28 mouse cellular contexts compared by ENCODE assay signal in the genomic region with DNA sequence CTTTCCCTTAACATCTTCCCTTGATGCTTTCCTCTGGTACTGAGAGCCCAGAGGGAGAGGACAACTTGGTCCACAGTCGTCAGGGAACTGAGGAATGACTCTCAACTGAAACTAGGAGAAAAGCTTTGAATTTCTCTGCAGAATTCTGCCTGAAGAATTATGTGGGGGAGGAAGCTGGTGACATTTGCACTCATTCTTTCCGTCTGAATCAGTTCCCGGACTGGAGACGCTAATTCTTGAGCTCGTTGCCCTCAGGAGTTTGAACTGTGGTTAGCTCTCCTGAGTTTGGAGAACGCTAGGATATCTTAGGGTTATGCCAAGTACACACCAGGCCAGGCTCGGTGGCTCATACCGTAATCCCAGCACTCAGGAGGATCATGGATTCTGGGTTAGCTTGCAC. TPM values are rescaled to one million over a fixed set of nuclear protein-coding genes. Genes with fewer than 3 reads are reported as not detected.
A peak's percentile ranks its signal among the peaks of the same experiment; 100 is the strongest.
DNase-seq lines count a peak whose midpoint lies in the region; ATAC-seq and TF ChIP-seq lines count a peak whose summit lies in the region.
"Had no signal": no experiment of that assay in that cellular context is flagged by ENCODE, and none has a peak within 500 bp of the region (broad histone marks: within the 10 kb centered on the region; RNA-seq: fewer than 3 reads in every experiment).

No protein-coding gene starts in this region.

- ATAC-seq in Patski, result peak; percentile 16
- ATAC-seq: hindbrain, embryonic 16.5 days; midbrain, embryonic 13.5 days had no signal

- POLR2A ChIA-PET in Patski (lab: Charles Lee), result no interaction called here

- WGBS in heart, embryonic 10.5 days, result 74% methylated on average over 8 of the region's 8 CpGs

- in situ Hi-C loops in Patski (cut with MboI; ENCODE audit: low pct_unique_long_range_greater_than_20kb), result no loop called here

- H3K9me3 ChIP-seq in heart, embryonic 10.5 days, result no peaks in the 10 kb centered on the region
- H3K9me3 ChIP-seq: embryonic facial prominence, embryonic 13.5 days; forebrain, embryonic 12.5 days; heart, embryonic 13.5 days; hindbrain, embryonic 10.5 days; limb, embryonic 13.5 days; megakaryocyte, embryonic 14.5 days; midbrain, embryonic 13.5 days; neural tube, embryonic 13.5 days had no signal

- CTCF ChIA-PET in Patski (lab: Charles Lee), result no interaction called here

- no peak overlapping the region for H3K4me3 ChIP-seq in heart, embryonic 10.5 days
- H3K4me3 ChIP-seq: embryonic facial prominence, embryonic 13.5 days; erythroblast, embryonic 14.5 days; forebrain, embryonic 12.5 days; heart, embryonic 13.5 days; hindbrain, embryonic 10.5 days; left cerebral cortex, adult 2 months; limb, embryonic 13.5 days; megakaryocyte, embryonic 14.5 days; midbrain, embryonic 13.5 days; neural tube, embryonic 13.5 days had no signal

- DNase-seq in heart, postnatal 10 days, result peak; percentile 18 to 40
- no peak for DNase-seq in heart, embryonic 10.5 days (ENCODE audit: low spot score)
- peak; percentile 65 for DNase-seq in Muller cell, postnatal 12 days (ENCODE audit: inconsistent ontology term)
- no peak for DNase-seq in Patski (ENCODE audit: low read depth, low spot score)
- DNase-seq in fibroblast of lung, adult 2 months (ENCODE audit: low read depth), result peak; percentile 78
- no peak for DNase-seq in right cerebral cortex, postnatal 10 days (ENCODE audit: low spot score in 2 of 2)
- DNase-seq: adrenal gland, postnatal 10 days; cerebellum, adult 18-20 months; cerebellum, postnatal 10 days; gastrocnemius, postnatal 25 days; heart, adult 11 months; heart, postnatal 14 days; kidney, adult 18-20 months; kidney, postnatal 14 days; lung, postnatal 4 days; thymus, postnatal 4 days had no signal

- H3K27me3 ChIP-seq in heart, embryonic 10.5 days (ENCODE audit: insufficient read depth, poor library complexity, severe bottlenecking), result no peaks in the 10 kb centered on the region
- no peaks in the 10 kb centered on the region for H3K27me3 ChIP-seq in Patski
- H3K27me3 ChIP-seq: CH12.LX; embryonic facial prominence, embryonic 13.5 days; forebrain, embryonic 12.5 days; heart, embryonic 13.5 days; limb, embryonic 13.5 days; megakaryocyte, embryonic 14.5 days; midbrain, embryonic 13.5 days; neural tube, embryonic 13.5 days had no signal

- no peak overlapping the region for H3K27ac ChIP-seq in heart, embryonic 10.5 days
- H3K27ac ChIP-seq: embryonic facial prominence, embryonic 13.5 days; forebrain, embryonic 12.5 days; heart, embryonic 13.5 days; hindbrain, embryonic 10.5 days; left cerebral cortex, adult 2 months; limb, embryonic 13.5 days; midbrain, embryonic 13.5 days; neural tube, embryonic 13.5 days had no signal

- TF ChIP-seq CTCF in Patski (IDR thresholded peaks at IDR 0.05), result no peak

- H3K36me3 ChIP-seq in heart, embryonic 10.5 days, result peaks cover 23% of the 10 kb centered on the region

- intact Hi-C loops in heart, postnatal 10 days (cut with DNase I), result loop anchor here (5.0 to 10.0 kb wide), 3 partner anchors 83 to 746 kb away; partner anchors contain the start of gene Acsm5

- H3K4me1 ChIP-seq in heart, embryonic 10.5 days, result no peaks in the 10 kb centered on the region
- H3K4me1 ChIP-seq: embryonic facial prominence, embryonic 13.5 days; limb, embryonic 13.5 days had no signal

RNA-seq across cellular contexts. Expression of gene Vps35l, which starts 29.2 kb away (rescaled TPM):
- total RNA-seq in heart, postnatal 10 days (2021), result 10 to 100 TPM; 29.6 to 33.3 TPM
- polyA plus RNA-seq in heart, embryonic 10.5 days (2016; fragmentation: Nextera tagmentation; extraction: Ambion mirVana), result 52.3 and 56.3 TPM in 2 replicates
- 107 TPM for polyA plus RNA-seq in Patski (2021)

RNA-seq across cellular contexts. Expression of gene Ccp110, which starts 56.9 kb away (rescaled TPM):
- total RNA-seq in heart, postnatal 10 days (2021), result 1 to 10 TPM; 4.1 to 4.8 TPM
- 10.2 and 11.3 TPM in 2 replicates for polyA plus RNA-seq in heart, embryonic 10.5 days (2016; fragmentation: Nextera tagmentation; extraction: Ambion mirVana)
- polyA plus RNA-seq in Patski (2021), result 21.3 TPM

Comparison
In these comparisons a context has a peak if more than half of its experiments do, and no peak if none do; other contexts are left out.
1. DNase-seq: peak in heart, postnatal 10 days (2 of 2), Muller cell, postnatal 12 days (single experiment) and fibroblast of lung, adult 2 months (single experiment); none in heart, embryonic 10.5 days (single experiment), Patski (single experiment) and right cerebral cortex, postnatal 10 days (0 of 2).